Mouse (Mus musculus) telencephalon, adult 2 months (tissue): ENCODE results near the gene Gfra1.

Source experiments
- DNase-seq: peaks from one replicate; pipeline ENCODE4 v3.0.0-alpha.2; 2011; ENCODE audit warnings: low read depth, low spot score

The Gfra1 gene

GRCm38 (mm10) chr19:58393121-58393520, 62.6 kb downstream of the Gfra1 start:
- DNase-seq, result no peak

GRCm38 (mm10) chr19:58391796-58392195, 63.9 kb downstream of the Gfra1 start:
- no peak for DNase-seq

- DNase-seq, result no peak
These were observed 66.2 kb downstream of the Gfra1 start for GRCm38 (mm10) chr19:58389466-58389865.

- no peak for DNase-seq
These were observed 66.8 kb downstream of the Gfra1 start for GRCm38 (mm10) chr19:58388851-58389447.

- no peak for DNase-seq
These were observed 72.4 kb downstream of the Gfra1 start for GRCm38 (mm10) chr19:58383273-58383672.

GRCm38 (mm10) chr19:58382535-58382934, 73.2 kb downstream of the Gfra1 start:
- DNase-seq, result no peak

GRCm38 (mm10) chr19:58377969-58378368, 77.7 kb downstream of the Gfra1 start:
- DNase-seq, result no peak

- no peak for DNase-seq
These were observed 79.0 kb downstream of the Gfra1 start for GRCm38 (mm10) chr19:58376675-58377102.

GRCm38 (mm10) chr19:58374648-58375047, 81.1 kb downstream of the Gfra1 start:
- DNase-seq, result no peak

- DNase-seq, result peak; percentile 39
These were observed 81.6 kb downstream of the Gfra1 start for GRCm38 (mm10) chr19:58374155-58374554.

- DNase-seq, result no peak
These were observed 87.2 kb downstream of the Gfra1 start for GRCm38 (mm10) chr19:58368513-58368912.

- DNase-seq, result no peak
These were observed 91.0 kb downstream of the Gfra1 start for GRCm38 (mm10) chr19:58364688-58365087.

- DNase-seq, result no peak
These were observed 94.7 kb downstream of the Gfra1 start for GRCm38 (mm10) chr19:58360982-58361381.

GRCm38 (mm10) chr19:58358063-58358462, 97.6 kb downstream of the Gfra1 start:
- DNase-seq, result no peak

- DNase-seq, result no peak
These were observed 101.8 kb downstream of the Gfra1 start for GRCm38 (mm10) chr19:58353953-58354352.

GRCm38 (mm10) chr19:58353260-58353870, 102.3 kb downstream of the Gfra1 start:
- DNase-seq, result no peak

- no peak for DNase-seq
These were observed 105.8 kb downstream of the Gfra1 start for GRCm38 (mm10) chr19:58349890-58350408.

GRCm38 (mm10) chr19:58345137-58345536, 110.6 kb downstream of the Gfra1 start:
- DNase-seq, result no peak

- no peak for DNase-seq
These were observed 114.4 kb downstream of the Gfra1 start for GRCm38 (mm10) chr19:58341351-58341750.

GRCm38 (mm10) chr19:58340221-58340620, 115.5 kb downstream of the Gfra1 start:
- DNase-seq, result no peak

- no peak for DNase-seq
These were observed 118.9 kb downstream of the Gfra1 start for GRCm38 (mm10) chr19:58336802-58337201.

GRCm38 (mm10) chr19:58335585-58336530, 119.9 kb downstream of the Gfra1 start:
- DNase-seq, result no peak
